Comparison of ENCODE assay signal across 20 mouse cellular contexts in genomic region chr6:90465028-90465640, GRCm38 (mm10). TPM values are rescaled to one million over a fixed set of nuclear protein-coding genes. Genes with fewer than 3 reads are reported as not detected.
DNase-seq lines count a peak whose midpoint lies in the region; ATAC-seq and TF ChIP-seq lines count a peak whose summit lies in the region.
"Had no signal": no experiment of that assay in that cellular context is flagged by ENCODE, and none has a peak within 500 bp of the region (broad histone marks: within the 10 kb centered on the region; RNA-seq: fewer than 3 reads in every experiment).

No protein-coding gene starts in this region.

- peaks cover 24% of the 10 kb centered on the region for H3K4me1 ChIP-seq in kidney, embryonic 15.5 days
- H3K4me1 ChIP-seq in liver, adult 2 months (ENCODE audit: control insufficient read depth, insufficient read depth, low read length), result peaks cover 26% of the 10 kb centered on the region
- no peaks in the 10 kb centered on the region; the same call in 1 of the 2 replicates for H3K4me1 ChIP-seq in liver, embryonic 16.5 days (ENCODE audit: control insufficient read depth, low read depth, low read length)

- H3K27ac ChIP-seq in kidney, embryonic 15.5 days, result no peak overlapping the region
- H3K27ac ChIP-seq in liver, adult 2 months (replicated peaks; ENCODE audit: insufficient read depth, low read depth, low read length), result peak overlapping the region; percentile 99
- peak overlapping the region; percentile 83 for H3K27ac ChIP-seq in liver, embryonic 16.5 days (ENCODE audit: low read length)
- H3K27ac ChIP-seq: embryonic facial prominence, embryonic 13.5 days; forebrain, embryonic 12.5 days; midbrain, embryonic 10.5 days had no signal

- H3K36me3 ChIP-seq in kidney, embryonic 15.5 days, result peaks cover 4% of the 10 kb centered on the region; the same call in 1 of the 2 replicates
- peaks cover 24% of the 10 kb centered on the region for H3K36me3 ChIP-seq in liver, adult 2 months (ENCODE audit: control insufficient read depth, insufficient read depth, low read length)
- H3K36me3 ChIP-seq in liver, embryonic 16.5 days (ENCODE audit: control insufficient read depth, insufficient read depth), result no peaks in the 10 kb centered on the region
- H3K36me3 ChIP-seq: embryonic facial prominence, embryonic 13.5 days; forebrain, embryonic 12.5 days had no signal

- no peak overlapping the region for H3K4me2 ChIP-seq in kidney, embryonic 15.5 days
- H3K4me2 ChIP-seq in liver, embryonic 16.5 days (ENCODE audit: low read depth, low read length), result peak overlapping the region; percentile 36
- H3K4me2 ChIP-seq: embryonic facial prominence, embryonic 13.5 days; forebrain, embryonic 12.5 days had no signal

- 91% methylated on average over 11 of the region's 11 CpGs for WGBS in kidney, embryonic 15.5 days
- 29% methylated on average over 11 of the region's 11 CpGs for WGBS in liver, adult 2 months
- WGBS in liver, embryonic 16.5 days (ENCODE audit: insufficient replicate concordance), result 55% methylated on average over 11 of the region's 11 CpGs

- ATAC-seq in kidney, embryonic 15.5 days (replicated peaks; ENCODE audit: low FRiP score), result no peak
- peak; percentile 12; the same call in 1 of the 2 replicates for ATAC-seq in liver, embryonic 16.5 days (ENCODE audit: low read depth)
- ATAC-seq: intestine, postnatal 0 days had no signal

- DNase-seq in heart, adult 11 months, result peak; percentile 90
- no peak for DNase-seq in heart, postnatal 4 days
- peak; percentile 31 for DNase-seq in kidney, adult 9 months
- peak; percentile 94 for DNase-seq in liver, adult 2 months (ENCODE audit: extremely low read depth, low read depth, low spot score)
- DNase-seq in urinary bladder, adult 18-20 months (ENCODE audit: low spot score in 2 of 2), result no peak
- DNase-seq: adrenal gland, postnatal 14 days; B cell, adult 2 months; cerebellum, adult 18-20 months; kidney, postnatal 4 days; retina, postnatal 1 day; right cerebral cortex, postnatal 4 days; thymus, adult 18-20 months had no signal

- TF ChIP-seq POLR2A in liver, adult 2 months (IDR thresholded peaks at IDR 0.05; ENCODE audit: extremely low read depth, insufficient read depth, low read length), result peak; percentile 43; the same call in 1 of the 2 replicates

- no peaks in the 10 kb centered on the region for H3K9me3 ChIP-seq in kidney, embryonic 15.5 days (replicated peaks)
- H3K9me3 ChIP-seq in liver, embryonic 16.5 days (replicated peaks; ENCODE audit: control insufficient read depth, low read length), result no peaks in the 10 kb centered on the region
- H3K9me3 ChIP-seq: embryonic facial prominence, embryonic 13.5 days; forebrain, embryonic 12.5 days; heart, embryonic 12.5 days; midbrain, embryonic 10.5 days had no signal

- H3K27me3 ChIP-seq in kidney, embryonic 15.5 days, result peaks cover 30% of the 10 kb centered on the region
- no peaks in the 10 kb centered on the region for H3K27me3 ChIP-seq in liver, adult 2 months (ENCODE audit: control insufficient read depth, insufficient read depth, low read length)
- peaks cover 32% of the 10 kb centered on the region for H3K27me3 ChIP-seq in liver, embryonic 16.5 days (ENCODE audit: control insufficient read depth, insufficient read depth, low read depth, low read length)

- H3K79me2 ChIP-seq in liver, adult 2 months (ENCODE audit: control insufficient read depth, insufficient read depth, low read length), result peaks cover 40% of the 10 kb centered on the region

- no peak overlapping the region for H3K4me3 ChIP-seq in kidney, embryonic 15.5 days (replicated peaks)
- peak overlapping the region; percentile 86 for H3K4me3 ChIP-seq in liver, adult 2 months (ENCODE audit: insufficient read depth, low read depth, low read length)
- H3K4me3 ChIP-seq in liver, embryonic 16.5 days (ENCODE audit: low read depth, low read length), result peak overlapping the region; percentile 31
- H3K4me3 ChIP-seq: embryonic facial prominence, embryonic 13.5 days; forebrain, embryonic 12.5 days; heart, embryonic 12.5 days; midbrain, embryonic 10.5 days had no signal

- H3K9ac ChIP-seq in kidney, embryonic 15.5 days, result no peak overlapping the region
- peak overlapping the region; percentile 84 for H3K9ac ChIP-seq in liver, adult 2 months (ENCODE audit: low read depth, low read length)
- H3K9ac ChIP-seq in liver, embryonic 16.5 days (ENCODE audit: low read depth, low read length), result 0 out of 2 replicates have a peak overlapping the region, but pooled peaks have one; percentile 25
- H3K9ac ChIP-seq: embryonic facial prominence, embryonic 13.5 days; forebrain, embryonic 12.5 days had no signal

- TF ChIP-seq CTCF in liver, adult 2 months (IDR thresholded peaks at IDR 0.05; ENCODE audit: low read depth, low read length), result no peak

RNA-seq across cellular contexts. Expression of gene Klf15, which starts 2.8 kb away (rescaled TPM):
- total RNA-seq in heart, postnatal 4 days (2021), result 10 to 100 TPM in 1 of 2 experiments, 1 to 10 TPM in 1; 9.7 to 11.6 TPM
- 11.7 and 12.6 TPM in 2 replicates for polyA plus RNA-seq in kidney, embryonic 15.5 days (2015; fragmentation: Nextera tagmentation; extraction: Ambion mirVana)
- total RNA-seq in liver, adult 2 months (2014; rRNA removed), result 148 and 168 TPM in 2 replicates
- 147 and 252 TPM in 2 replicates for polyA plus RNA-seq in liver, adult 2 months (2012; rRNA removed)
- 21.7 and 25.8 TPM in 2 replicates for polyA plus RNA-seq in liver, embryonic 16.5 days (2015; fragmentation: Nextera tagmentation; extraction: Ambion mirVana)
- total RNA-seq: common myeloid progenitor, adult 5-6 weeks had no signal

RNA-seq across cellular contexts. Expression of gene Aldh1l1, which starts 21.1 kb away (rescaled TPM):
- 1 to 10 TPM in 1 of 2 experiments, under 1 TPM in 1; 0.61 to 1.2 TPM for total RNA-seq in heart, postnatal 4 days (2021)
- polyA plus RNA-seq in kidney, embryonic 15.5 days (2015; fragmentation: Nextera tagmentation; extraction: Ambion mirVana), result 11.2 and 13.8 TPM in 2 replicates
- 1,071 and 1,237 TPM in 2 replicates for total RNA-seq in liver, adult 2 months (2014; rRNA removed)
- polyA plus RNA-seq in liver, adult 2 months (2012; rRNA removed), result 834 and 897 TPM in 2 replicates
- polyA plus RNA-seq in liver, embryonic 16.5 days (2015; fragmentation: Nextera tagmentation; extraction: Ambion mirVana), result 35.9 and 48.3 TPM in 2 replicates

RNA-seq across cellular contexts. Expression of gene Cfap100, which starts 36.5 kb away (rescaled TPM):
- not detected for total RNA-seq in heart, postnatal 4 days (2021)
- polyA plus RNA-seq in kidney, embryonic 15.5 days (2015; fragmentation: Nextera tagmentation; extraction: Ambion mirVana), result 0.30 and 0.58 TPM in 2 replicates
- 0.20 and 0.28 TPM in 2 replicates for total RNA-seq in liver, adult 2 months (2014; rRNA removed)
- polyA plus RNA-seq in liver, adult 2 months (2012; rRNA removed), result 0.17 and 0.33 TPM in 2 replicates
- polyA plus RNA-seq in liver, embryonic 16.5 days (2015; fragmentation: Nextera tagmentation; extraction: Ambion mirVana), result 0.08 and 0.19 TPM in 2 replicates
- total RNA-seq: common myeloid progenitor, adult 5-6 weeks had no signal
- polyA plus RNA-seq: intestine, postnatal 0 days had no signal

Comparison
In these comparisons a context has a peak if more than half of its experiments do, and no peak if none do; other contexts are left out.
1. DNase-seq: peak in heart, adult 11 months (single experiment), kidney, adult 9 months (single experiment) and liver, adult 2 months (single experiment); none in heart, postnatal 4 days (single experiment) and urinary bladder, adult 18-20 months (0 of 2).
2. RNA of gene Aldh1l1, which starts 21.1 kb away (polyA plus RNA-seq): 834 to 897 TPM in liver, adult 2 months; 35.9 to 48.3 TPM in liver, embryonic 16.5 days and 11.2 to 13.8 TPM in kidney, embryonic 15.5 days; every median in the first group is over 10 times any median in the second.